In genomic region chr3:51561109-51561992, GRCm38 (mm10) we compare ENCODE assay signal across 8 mouse cellular contexts. TPM values are rescaled to one million over a fixed set of nuclear protein-coding genes. Genes with fewer than 3 reads are reported as not detected.
A peak's percentile ranks its signal among the peaks of the same experiment; 100 is the strongest.
DNase-seq lines count a peak whose midpoint lies in the region; ATAC-seq lines count a peak whose summit lies in the region.

No protein-coding gene starts in this region.

- no peaks in the 10 kb centered on the region for H3K27me3 ChIP-seq in intestine, embryonic 16.5 days (replicated peaks; ENCODE audit: control insufficient read depth, insufficient read depth, low read length)
- H3K27me3 ChIP-seq in limb, embryonic 11.5 days (ENCODE audit: control insufficient read depth, insufficient read depth, low read length): no peaks in the 10 kb centered on the region
- H3K27me3 ChIP-seq in midbrain, embryonic 12.5 days: peaks cover 14% of the 10 kb centered on the region; the same call in 1 of the 2 replicates

- H3K36me3 ChIP-seq in intestine, embryonic 16.5 days (ENCODE audit: control insufficient read depth, insufficient read depth, low read length): peaks cover 4% of the 10 kb centered on the region; the same call in 1 of the 2 replicates
- no peaks in the 10 kb centered on the region for H3K36me3 ChIP-seq in limb, embryonic 11.5 days (ENCODE audit: control insufficient read depth, insufficient read depth, low read length)
- no peaks in the 10 kb centered on the region for H3K36me3 ChIP-seq in midbrain, embryonic 12.5 days

- DNase-seq in ovary, adult 18-20 months (ENCODE audit: low spot score): peak; percentile 30
- DNase-seq in ovary, postnatal 10 days (ENCODE audit: low spot score): no peak
- DNase-seq in embryo, embryonic 10 days (ENCODE audit: low spot score): peak; percentile 86
- DNase-seq in gastrocnemius, postnatal 4 days (ENCODE audit: low spot score in 2 of 2): peak; percentile 35 to 54
- peak; percentile 83 for DNase-seq in limb, embryonic 11.5 days (ENCODE audit: low spot score)
- peak; percentile 34 for DNase-seq in spleen, adult 12 weeks (ENCODE audit: low spot score)

- H3K9ac ChIP-seq in intestine, embryonic 16.5 days (ENCODE audit: low read depth, low read length): peak overlapping the region; percentile 90
- H3K9ac ChIP-seq in limb, embryonic 11.5 days (ENCODE audit: low read length): peak overlapping the region; percentile 90
- peak overlapping the region; percentile 92 for H3K9ac ChIP-seq in midbrain, embryonic 12.5 days (replicated peaks)

- peaks cover 13% of the 10 kb centered on the region for H3K4me1 ChIP-seq in intestine, embryonic 16.5 days (ENCODE audit: control insufficient read depth, insufficient read depth, low read length)
- H3K4me1 ChIP-seq in limb, embryonic 11.5 days (ENCODE audit: control insufficient read depth, insufficient read depth, low read length): peaks cover 4% of the 10 kb centered on the region; the same call in 1 of the 2 replicates
- H3K4me1 ChIP-seq in midbrain, embryonic 12.5 days: peaks cover 20% of the 10 kb centered on the region

- peak overlapping the region; percentile 98 for H3K4me2 ChIP-seq in intestine, embryonic 16.5 days (ENCODE audit: low read depth, low read length)
- H3K4me2 ChIP-seq in limb, embryonic 11.5 days (ENCODE audit: low read depth, severe bottlenecking): peak overlapping the region; percentile 99
- H3K4me2 ChIP-seq in midbrain, embryonic 12.5 days (replicated peaks): peak overlapping the region; percentile 72

- peak overlapping the region; percentile 94 for H3K27ac ChIP-seq in intestine, embryonic 16.5 days (ENCODE audit: low read length)
- H3K27ac ChIP-seq in limb, embryonic 11.5 days (replicated peaks; ENCODE audit: low read depth, low read length): no peak overlapping the region
- peak overlapping the region; percentile 95 for H3K27ac ChIP-seq in midbrain, embryonic 12.5 days (replicated peaks)

- no peaks in the 10 kb centered on the region for H3K9me3 ChIP-seq in intestine, embryonic 16.5 days (ENCODE audit: control insufficient read depth, low read length)
- H3K9me3 ChIP-seq in limb, embryonic 11.5 days (ENCODE audit: control insufficient read depth, low read length): no peaks in the 10 kb centered on the region
- H3K9me3 ChIP-seq in midbrain, embryonic 12.5 days: no peaks in the 10 kb centered on the region

- peak overlapping the region; percentile 84 for H3K4me3 ChIP-seq in intestine, embryonic 16.5 days (ENCODE audit: low read length)
- peak overlapping the region; percentile 81 for H3K4me3 ChIP-seq in limb, embryonic 11.5 days (ENCODE audit: low read depth, low read length)
- H3K4me3 ChIP-seq in midbrain, embryonic 12.5 days: peak overlapping the region; percentile 91

- WGBS in intestine, embryonic 16.5 days: under 1% methylated on average over 32 of the region's 32 CpGs
- WGBS in limb, embryonic 11.5 days: 3% methylated on average over 32 of the region's 32 CpGs
- WGBS in midbrain, embryonic 12.5 days: 3% methylated on average over 32 of the region's 32 CpGs

- peak; percentile 58 for ATAC-seq in intestine, embryonic 16.5 days
- peak; percentile 13; the same call in 1 of the 2 replicates for ATAC-seq in limb, embryonic 11.5 days (ENCODE audit: insufficient number of reproducible peaks, low FRiP score, low TSS enrichment, low read depth)
- ATAC-seq in midbrain, embryonic 12.5 days (ENCODE audit: low FRiP score, low read depth): peak; percentile 41

RNA-seq across cellular contexts. Expression of gene Setd7, which starts 0.7 kb away (rescaled TPM):
- 10 to 100 TPM; 74.5 to 82.5 TPM for total RNA-seq in gastrocnemius, postnatal 4 days (2021)
- polyA plus RNA-seq in intestine, embryonic 16.5 days (2015; fragmentation: Nextera tagmentation; extraction: Ambion mirVana): 1.8 and 2.0 TPM in 2 replicates
- 4.7 and 4.9 TPM in 2 replicates for polyA plus RNA-seq in limb, embryonic 11.5 days (2014; fragmentation: Nextera tagmentation; extraction: Ambion mirVana)
- 3.5 and 4.4 TPM in 2 replicates for polyA plus RNA-seq in midbrain, embryonic 12.5 days (2016; fragmentation: Nextera tagmentation; extraction: Ambion mirVana)
